Mouse (Mus musculus) yolk sac, embryonic 10.5 days (tissue): ENCODE results near the gene Bcl2.

Source experiments
- DNase-seq: peaks from one replicate; pipeline ENCODE4 v3.0.0-alpha.2; 2017; ENCODE audit warnings: low spot score

Bcl2 gene

GRCm38 (mm10) chr1:106620174-106620931, 93.7 kb downstream of the Bcl2 start:
- no peak for DNase-seq

- no peak for DNase-seq
Observed at GRCm38 (mm10) chr1:106618814-106619213, 95.3 kb downstream of the Bcl2 start.

GRCm38 (mm10) chr1:106616955-106617354, 97.1 kb downstream of the Bcl2 start:
- DNase-seq: no peak

- DNase-seq: no peak
Observed at GRCm38 (mm10) chr1:106613371-106613770, 100.7 kb downstream of the Bcl2 start.

GRCm38 (mm10) chr1:106612166-106613031, 101.7 kb downstream of the Bcl2 start:
- DNase-seq: no peak

- DNase-seq: no peak
Observed at GRCm38 (mm10) chr1:106611246-106611645, 102.8 kb downstream of the Bcl2 start.

GRCm38 (mm10) chr1:106608098-106608778, 105.8 kb downstream of the Bcl2 start:
- no peak for DNase-seq

- no peak for DNase-seq
Observed at GRCm38 (mm10) chr1:106606951-106607350, 107.1 kb downstream of the Bcl2 start.

GRCm38 (mm10) chr1:106603406-106603805, 110.7 kb downstream of the Bcl2 start:
- no peak for DNase-seq

GRCm38 (mm10) chr1:106602941-106603340, 111.1 kb downstream of the Bcl2 start:
- no peak for DNase-seq

GRCm38 (mm10) chr1:106602536-106602935, 111.5 kb downstream of the Bcl2 start:
- no peak for DNase-seq

GRCm38 (mm10) chr1:106601247-106601646, 112.8 kb downstream of the Bcl2 start:
- DNase-seq: no peak

GRCm38 (mm10) chr1:106600841-106601240, 113.2 kb downstream of the Bcl2 start:
- no peak for DNase-seq

GRCm38 (mm10) chr1:106598292-106598583, 115.8 kb downstream of the Bcl2 start:
- no peak for DNase-seq

- DNase-seq: no peak
Observed at GRCm38 (mm10) chr1:106597575-106598291, 116.3 kb downstream of the Bcl2 start.

GRCm38 (mm10) chr1:106596380-106596779, 117.7 kb downstream of the Bcl2 start:
- DNase-seq: no peak

- no peak for DNase-seq
Observed at GRCm38 (mm10) chr1:106595286-106595885, 118.7 kb downstream of the Bcl2 start.

GRCm38 (mm10) chr1:106591180-106591774, 122.8 kb downstream of the Bcl2 start:
- no peak for DNase-seq

- no peak for DNase-seq
Observed at GRCm38 (mm10) chr1:106589141-106589540, 124.9 kb downstream of the Bcl2 start.

GRCm38 (mm10) chr1:106587866-106588470, 126.1 kb downstream of the Bcl2 start:
- DNase-seq: no peak

GRCm38 (mm10) chr1:106586761-106587160, 127.3 kb downstream of the Bcl2 start:
- no peak for DNase-seq
